Mouse (Mus musculus): ENCODE measurements around the gene Elp4.

GRCm38 (mm10) chr2:105913655-105914366 lies 9.4 kb upstream of the Elp4 start:
- no peak for TF ChIP-seq CTCF (IDR thresholded peaks at IDR 0.05; ENCODE audit: low read depth, low read length)
- no peak for TF ChIP-seq POLR2A (IDR thresholded peaks at IDR 0.05; ENCODE audit: borderline replicate concordance, low read depth, low read length)

Measured in bone marrow macrophage, adult 2 months (primary cell).